Mouse (Mus musculus) CH12.LX (cell line): ENCODE measurements around the gene Lama5. TPM values are rescaled to one million over a fixed set of nuclear protein-coding genes. Genes with fewer than 3 reads are reported as not detected.
A peak's percentile ranks its signal among the peaks of the same experiment; 100 is the strongest.

Source experiments
- DNase-seq: peaks from one replicate; pipeline ENCODE4 v3.0.0-alpha.2; 2013; ENCODE audit errors: extremely low read depth
- H3K27ac ChIP-seq: 2 replicates; pipeline ENCODE4 v1.5.1; 2012; ENCODE audit warnings: low read depth, mild to moderate bottlenecking, control low read depth, moderate library complexity; ENCODE audit not compliant: insufficient read depth
- H3K27me3 ChIP-seq: replicated peaks from 2 replicates; pipeline ENCODE3; 2012; ENCODE audit warnings: inconsistent platforms
- H3K36me3 ChIP-seq, 2 experiments: replicated peaks in 1 of 2; 2 replicates each; pipeline versions ENCODE3 to v1.6.1; 2012; ENCODE audit warnings: inconsistent platforms in 1 of 2, low read length in 1 of 2, mild to moderate bottlenecking in 1 of 2, mixed read lengths in 1 of 2, moderate library complexity in 1 of 2; ENCODE audit not compliant: control insufficient read depth in 1 of 2, insufficient read depth in 1 of 2
- H3K4me1 ChIP-seq, 2 experiments: 2 replicates each; pipeline ENCODE4 v1.6.1; 2012; ENCODE audit warnings: inconsistent platforms in 1 of 2, moderate library complexity in 1 of 2; ENCODE audit not compliant: insufficient read depth in 2 of 2, control insufficient read depth in 1 of 2
- H3K4me2 ChIP-seq: 2 replicates; pipeline ENCODE4 v1.6.1; 2012; ENCODE audit warnings: low read depth, mild to moderate bottlenecking, control low read depth; ENCODE audit not compliant: poor library complexity, insufficient read depth, severe bottlenecking
- H3K4me3 ChIP-seq, 3 experiments: fragments of 150-350 bp in 1 of 3; sonication (generic) in 1 of 3; replicated peaks in 1 of 3; 2 replicates each; pipeline versions ENCODE3 to v1.5.1; 2011 to 2012; ENCODE audit warnings: low read depth in 2 of 3, low read length in 2 of 3, mild to moderate bottlenecking in 2 of 3, moderate library complexity in 2 of 3, control low read depth in 1 of 3, improper control_type of control experiment in 1 of 3, inconsistent platforms in 1 of 3, mixed read lengths in 1 of 3; ENCODE audit not compliant: poor library complexity in 1 of 3
- H3K79me2 ChIP-seq: replicated peaks from 2 replicates; pipeline ENCODE4 v1.6.1; 2012; ENCODE audit warnings: mild to moderate bottlenecking, moderate library complexity; ENCODE audit not compliant: control insufficient read depth, poor library complexity, insufficient read depth, severe bottlenecking; ENCODE audit errors: extremely low read depth
- H3K9ac ChIP-seq: 2 replicates; pipeline ENCODE4 v1.6.1; 2012; ENCODE audit warnings: low read depth, mild to moderate bottlenecking, control low read depth, moderate library complexity; ENCODE audit not compliant: insufficient read depth
- H3K9me3 ChIP-seq: replicated peaks from 2 replicates; pipeline ENCODE3; 2012; ENCODE audit warnings: low read length, inconsistent platforms, mixed read lengths
- CHD1 ChIP-seq: IDR thresholded peaks from 2 replicates; pipeline ENCODE4 v1.6.1; 2012; ENCODE audit warnings: low read depth, low read length, improper control_type of control experiment, inconsistent platforms
- CTCF ChIP-seq, 2 experiments: IDR thresholded peaks in 1 of 2; conservative IDR thresholded peaks in 1 of 2; 2 replicates each; pipeline ENCODE4 v1.5.1; 2011 to 2012; ENCODE audit warnings: low read depth in 2 of 2, low read length in 2 of 2, improper control_type of control experiment in 1 of 2, inconsistent platforms in 1 of 2, mild to moderate bottlenecking in 1 of 2, moderate library complexity in 1 of 2
- EP300 ChIP-seq: IDR thresholded peaks from 2 replicates; pipeline ENCODE4 v1.6.1; 2011; ENCODE audit warnings: low read length, improper control_type of control experiment
- ETS1 ChIP-seq: conservative IDR thresholded peaks from 2 replicates; pipeline ENCODE4 v1.6.1; 2012; ENCODE audit warnings: low read depth, mild to moderate bottlenecking, inconsistent platforms, low read length, improper control_type of control experiment, moderate library complexity
- HCFC1 ChIP-seq: IDR thresholded peaks from 2 replicates; pipeline ENCODE4 v1.6.1; 2012; ENCODE audit warnings: low read depth, mild to moderate bottlenecking, inconsistent platforms, low read length, improper control_type of control experiment
- JUN ChIP-seq: IDR thresholded peaks from 2 replicates; pipeline ENCODE4 v1.6.1; 2011; ENCODE audit warnings: low read depth, mild to moderate bottlenecking, low read length, improper control_type of control experiment, moderate library complexity; ENCODE audit not compliant: insufficient read depth
- MAFK ChIP-seq: IDR thresholded peaks from 2 replicates; pipeline ENCODE4 v1.6.1; 2011; ENCODE audit warnings: low read length, improper control_type of control experiment; ENCODE audit not compliant: insufficient replicate concordance
- PAX5 ChIP-seq: IDR thresholded peaks from 2 replicates; pipeline ENCODE4 v1.6.1; 2012; ENCODE audit warnings: low read length, inconsistent platforms, mixed read lengths
- SMC3 ChIP-seq: IDR thresholded peaks from 2 replicates; pipeline ENCODE4 v1.6.1; 2011; ENCODE audit warnings: low read depth, low read length, improper control_type of control experiment
- TCF12 ChIP-seq: IDR thresholded peaks from 2 replicates; pipeline ENCODE4 v1.6.1; 2014; ENCODE audit warnings: low read depth, mild to moderate bottlenecking, inconsistent platforms, low read length, improper control_type of control experiment
- USF1 ChIP-seq: IDR thresholded peaks from 2 replicates; pipeline ENCODE4 v1.6.1; 2014; ENCODE audit warnings: low read depth, mild to moderate bottlenecking, inconsistent platforms, low read length, improper control_type of control experiment
- ZMIZ1 ChIP-seq: IDR thresholded peaks from 2 replicates; pipeline ENCODE4 v1.6.1; 2012; ENCODE audit warnings: low read depth, mild to moderate bottlenecking, inconsistent platforms, low read length, improper control_type of control experiment
- dilution Hi-C: fragments of 300-500 bp; cut with MboI; formaldehyde crosslinking; loops from 2 replicates; pipeline ENCODE4 v1.14.3; 2020; ENCODE audit warnings: low sequenced_read_pairs; ENCODE audit not compliant: extremely low pct_unique_long_range_greater_than_20kb, extremely low pct_ligation_motif_present
- in situ Hi-C: fragments of 300-500 bp; cut with MboI; formaldehyde crosslinking; loops from 3 replicates; pipeline ENCODE4 v1.14.3; 2019; ENCODE audit warnings: low sequenced_read_pairs, low pct_ligation_motif_present, low pct_unique_long_range_greater_than_20kb, mixed read lengths
- polyA plus RNA-seq: library from polyadenylated mRNA; unstranded; fragments of >175 nt; gene quantifications from 2 replicates; pipeline ENCODE4 v1.2.1, GENCODE M21; 2012; ENCODE audit warnings: low read depth; ENCODE audit not compliant: insufficient read length
- total RNA-seq, 2 experiments: library from RNA; depleted of rRNA; stranded (reverse); fragments of 300-350 nt in 1 of 2; fragments of >200 nt in 1 of 2; gene quantifications; 2 replicates each; pipeline ENCODE4 v1.2.3; 2012 to 2014

Lama5 gene
- total and polyA plus RNA-seq, 3 experiments, result 0.20 to 0.85 (median 0.67) TPM

DNA sequence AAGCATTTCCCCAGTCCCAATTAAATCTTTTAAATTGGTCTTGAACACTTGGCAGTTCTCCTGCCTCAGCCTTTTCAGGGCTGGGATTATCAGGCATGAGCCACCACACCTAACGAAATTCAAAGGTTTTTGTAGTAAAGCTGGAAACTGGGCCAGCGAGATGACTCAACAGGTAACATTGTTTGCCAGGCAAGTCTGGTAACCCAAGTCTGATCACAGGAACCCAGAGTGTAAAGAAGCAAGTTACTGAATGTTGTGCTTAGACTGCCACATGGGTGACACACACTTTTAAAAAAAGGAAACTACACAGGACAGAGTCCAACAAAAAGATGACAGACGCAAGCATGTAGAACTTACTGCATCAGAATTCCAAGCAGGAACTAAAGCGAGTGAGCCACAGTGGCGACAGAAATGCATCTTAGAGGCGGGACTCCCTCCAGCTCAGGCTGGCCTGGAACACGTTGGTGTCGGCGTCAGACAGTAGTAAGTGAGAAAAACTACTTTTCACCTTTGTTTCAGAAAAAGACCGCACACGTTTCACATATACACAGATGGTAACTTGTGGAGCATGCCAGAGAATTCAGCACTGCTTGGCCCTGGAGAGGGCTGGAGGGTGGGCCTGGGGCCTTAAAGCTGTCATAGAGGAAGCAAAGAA, 55.4 kb downstream of the Lama5 start:
- Histone ChIP-seq H3K4me2 (peak overlapping the region; percentile 32), H3K9me3 (no peaks in the 10 kb centered on the region), H3K9ac (no peak overlapping the region), H3K79me2 (peaks cover 22% of the 10 kb centered on the region), H3K4me3 (peak overlapping the region in 1 of 3 experiments; percentile 97), H3K27ac (no peak overlapping the region), H3K4me1 (peaks cover 6 to 28% of the 10 kb centered on the region in 2 experiments; a peak in 3 of 4 replicates), H3K36me3 (peaks cover 21 to 45% of the 10 kb centered on the region in 2 experiments), H3K27me3 (no peaks in the 10 kb centered on the region)
- no peak for DNase-seq
- no peak for TF ChIP-seq ETS1
- no peak for TF ChIP-seq HCFC1
- TF ChIP-seq CHD1, result 0 out of 2 replicates have a peak, but pooled peaks have one; percentile 22
- in situ Hi-C loops, result no loop called here
- dilution Hi-C loops, result no loop called here

GRCm38 (mm10) chr2:180166869-180167268, 58.8 kb downstream of the Lama5 start:
- peaks cover 11 to 45% of the 10 kb centered on the region in 2 experiments for H3K36me3 ChIP-seq
- no peaks in the 10 kb centered on the region for H3K27me3 ChIP-seq
- no peak for DNase-seq
- TF ChIP-seq TCF12, result no peak
- TF ChIP-seq CHD1, result no peak
- no peak for TF ChIP-seq JUN
- TF ChIP-seq CTCF (conservative IDR thresholded peaks at IDR 0.05 in 1 of 2, IDR thresholded peaks at IDR 0.05 in 1 of 2; ENCODE audit: low read depth in 2 of 2, low read length in 2 of 2), result no peak
- no peak for TF ChIP-seq USF1
- no peak for TF ChIP-seq MAFK
- no peak for TF ChIP-seq PAX5
- TF ChIP-seq SMC3, result no peak
- no peak for TF ChIP-seq EP300
- no peak for TF ChIP-seq ZMIZ1
- TF ChIP-seq, all 38 proteins: peak for 0
- H3K79me2 ChIP-seq, result peaks cover 4% of the 10 kb centered on the region
- H3K4me1 ChIP-seq, result peaks cover 3 to 9% of the 10 kb centered on the region in 2 experiments; a peak in 3 of 4 replicates
- H3K9me3 ChIP-seq, result no peaks in the 10 kb centered on the region
- no peak overlapping the region for H3K4me2 ChIP-seq
- H3K27ac ChIP-seq, result no peak overlapping the region
- no peak overlapping the region for H3K4me3 ChIP-seq
- H3K9ac ChIP-seq, result no peak overlapping the region
- in situ Hi-C loops, result no loop called here
- dilution Hi-C loops, result no loop called here

GRCm38 (mm10) chr2:180165855-180166254, 59.8 kb downstream of the Lama5 start:
- DNase-seq, result no peak
- Histone ChIP-seq H3K36me3 (peaks cover 18 to 55% of the 10 kb centered on the region in 2 experiments), H3K27me3 (no peaks in the 10 kb centered on the region), H3K79me2 (no peaks in the 10 kb centered on the region), H3K4me1 (peaks cover 3 to 8% of the 10 kb centered on the region in 2 experiments; a peak in 3 of 4 replicates), H3K9ac (no peak overlapping the region), H3K4me3 (no peak overlapping the region), H3K27ac (no peak overlapping the region), H3K4me2 (no peak overlapping the region), H3K9me3 (no peaks in the 10 kb centered on the region)
- dilution Hi-C loops (no loop called here), in situ Hi-C loops (no loop called here)
- no peak for TF ChIP-seq ETS1
